Mouse (Mus musculus): ENCODE measurements around the gene Syp.
A peak's percentile ranks its signal among the peaks of the same experiment; 100 is the strongest.

The Syp gene

DNA sequence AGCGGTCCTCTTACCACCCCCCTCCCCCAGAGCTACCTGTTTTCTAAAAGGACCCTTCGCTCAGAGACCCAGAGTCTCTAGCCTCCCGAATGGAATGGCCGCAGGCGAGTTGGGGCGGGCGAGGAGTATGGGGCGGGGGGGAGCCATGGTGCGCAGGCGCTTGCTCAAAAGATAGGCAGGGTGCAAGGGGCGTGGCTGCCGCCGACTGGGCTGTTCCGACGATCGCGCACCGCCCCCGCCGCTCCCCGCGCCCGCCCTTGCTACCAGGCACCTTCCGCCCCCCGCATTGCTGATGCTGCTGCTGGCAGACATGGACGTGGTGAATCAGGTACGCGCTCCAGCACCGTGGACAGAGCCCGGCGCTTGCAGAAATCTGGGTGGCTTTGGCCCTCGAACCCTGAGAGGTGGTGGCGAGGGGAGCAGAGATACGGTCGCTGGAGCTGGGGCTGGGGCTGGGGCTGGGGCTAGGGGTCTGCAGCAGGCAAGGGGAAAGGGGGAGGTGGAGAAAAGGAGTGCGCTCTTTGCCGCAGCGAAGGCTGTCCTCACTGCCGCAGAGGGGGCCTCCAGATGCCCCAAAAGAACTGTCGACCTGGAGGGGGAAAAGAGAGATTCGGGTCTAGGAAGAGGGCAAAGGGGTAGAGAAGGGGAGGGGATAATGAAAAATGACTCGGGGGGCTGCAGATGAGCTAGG lies at the start of gene Syp:
Gene Syp, plus strand, starts transcription at position 71 of the 691 bp plus-strand sequence.
- DNase-seq: peak; percentile 94 to 95

DNA sequence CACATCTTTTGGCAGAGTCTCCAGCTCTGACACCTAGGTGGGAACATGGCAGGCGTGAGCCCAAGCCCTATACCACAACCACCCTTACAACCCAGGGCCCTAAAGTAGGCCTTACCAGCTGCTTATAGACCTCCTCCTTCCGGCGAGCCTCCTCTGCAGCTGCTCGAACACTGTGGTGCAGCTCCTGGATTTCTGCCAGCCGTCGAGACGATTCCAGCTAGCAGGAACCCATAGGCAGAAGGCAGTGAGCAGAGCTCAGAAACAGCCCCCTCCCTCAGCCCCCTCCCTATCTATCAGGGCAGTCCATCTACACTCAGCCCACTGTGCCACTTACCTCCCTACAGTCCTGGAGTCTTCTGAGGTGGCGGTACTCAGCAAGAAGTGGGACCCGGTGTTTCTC lies 42.9 kb upstream of the Syp start:
- no peak for DNase-seq

DNA sequence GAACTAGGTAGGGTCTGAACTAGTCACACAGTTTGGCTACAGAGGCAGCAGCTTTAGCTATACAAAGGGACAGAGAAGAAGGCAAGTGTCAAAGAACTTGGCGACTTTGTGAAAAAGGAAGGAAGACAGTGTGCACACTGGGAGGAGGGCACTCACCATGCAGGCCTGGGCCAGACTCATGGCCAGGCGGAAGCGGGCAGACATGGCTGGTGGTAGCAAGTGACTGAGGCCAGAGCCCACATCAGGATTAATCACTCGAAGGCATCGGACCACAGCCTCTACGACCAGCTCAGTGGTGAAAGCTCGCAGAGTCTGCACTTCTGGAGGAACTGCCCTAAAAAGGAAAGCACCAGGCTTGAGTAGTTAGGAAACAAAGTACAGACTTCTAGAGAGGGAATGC lies 34.3 kb upstream of the Syp start:
- DNase-seq: no peak

- peak; percentile 81 for DNase-seq
Observed at GRCm38 (mm10) chrX:7604879-7605574, 33.2 kb upstream of the Syp start, which contains the start of gene Ccdc22. Gene Ccdc22, minus strand, starts transcription at chrX:7605517.

- no peak for DNase-seq
Observed at GRCm38 (mm10) chrX:7605575-7605941, 32.7 kb upstream of the Syp start.

GRCm38 (mm10) chrX:7606783-7607182 lies 31.5 kb upstream of the Syp start, which contains the start of gene Cacna1f:
Gene Cacna1f, plus strand, starts transcription at chrX:7607083.
- no peak for DNase-seq

DNA sequence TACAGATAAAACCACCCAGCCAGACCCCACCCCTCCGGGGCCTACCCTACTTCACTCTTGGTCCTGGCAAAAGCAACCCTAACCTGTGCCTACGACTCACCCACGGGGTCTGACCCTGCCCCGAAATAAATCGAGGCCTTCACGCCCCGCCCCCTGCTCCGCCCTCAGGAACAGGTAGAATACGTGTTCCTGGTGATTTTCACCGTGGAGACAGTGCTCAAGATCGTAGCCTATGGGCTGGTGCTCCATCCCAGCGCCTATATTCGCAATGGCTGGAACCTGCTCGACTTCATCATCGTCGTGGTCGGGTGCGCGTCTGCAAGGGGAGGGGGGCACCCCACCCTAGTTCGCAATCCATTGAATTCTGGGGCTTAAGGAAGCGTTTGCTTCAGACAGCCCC lies 28.2 kb upstream of the Syp start:
- peak; percentile 20 to 22 for DNase-seq

GRCm38 (mm10) chrX:7610536-7611258 lies 27.6 kb upstream of the Syp start:
- peak; percentile 14 for DNase-seq

GRCm38 (mm10) chrX:7617889-7618551 lies 20.3 kb upstream of the Syp start:
- DNase-seq: no peak

- no peak for DNase-seq
Observed at GRCm38 (mm10) chrX:7632560-7632959, 5.7 kb upstream of the Syp start.

GRCm38 (mm10) chrX:7635101-7635500 lies 3.2 kb upstream of the Syp start:
- no peak for DNase-seq

GRCm38 (mm10) chrX:7639536-7640325 lies 1.5 kb downstream of the Syp start:
- peak in 1 of 2 experiments; percentile 23 for DNase-seq

DNA sequence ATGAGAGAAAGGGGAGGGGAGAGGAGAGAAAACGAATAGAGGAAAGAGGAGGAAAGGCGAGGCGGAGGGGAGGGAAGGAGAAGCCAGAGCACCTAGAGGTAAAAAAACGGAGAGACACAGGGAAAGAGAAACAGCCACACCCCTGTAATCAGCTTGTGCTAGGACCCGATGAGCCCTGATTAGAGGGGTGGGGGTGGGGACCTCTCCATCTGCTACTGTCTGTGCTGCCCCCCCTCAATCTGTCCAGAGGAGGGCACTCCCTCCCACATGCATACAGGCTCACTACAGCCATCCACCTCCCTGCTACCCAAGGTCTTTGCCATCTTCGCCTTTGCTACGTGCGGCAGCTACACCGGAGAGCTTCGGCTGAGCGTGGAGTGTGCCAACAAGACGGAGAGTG lies 2.5 kb downstream of the Syp start:
- DNase-seq: no peak

DNA sequence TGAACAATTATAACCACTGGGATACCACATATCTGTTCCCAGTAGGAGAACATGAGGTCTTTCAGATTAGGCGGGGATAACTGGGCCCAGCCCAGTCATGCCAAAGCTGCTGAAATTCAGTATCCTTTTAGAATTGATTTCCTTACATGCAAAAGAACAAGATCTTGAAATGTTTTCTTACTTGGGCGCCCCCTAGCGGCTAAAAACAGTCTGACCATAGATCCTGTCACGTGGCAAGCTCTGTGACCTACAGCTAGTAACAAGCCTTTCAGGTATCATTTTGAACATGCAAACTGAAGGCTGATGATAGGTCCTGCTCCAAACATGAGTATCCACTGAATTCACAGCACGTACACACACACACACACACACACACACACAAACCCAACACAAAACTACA lies 7.1 kb downstream of the Syp start:
- DNase-seq: peak; percentile 80 to 84

DNA sequence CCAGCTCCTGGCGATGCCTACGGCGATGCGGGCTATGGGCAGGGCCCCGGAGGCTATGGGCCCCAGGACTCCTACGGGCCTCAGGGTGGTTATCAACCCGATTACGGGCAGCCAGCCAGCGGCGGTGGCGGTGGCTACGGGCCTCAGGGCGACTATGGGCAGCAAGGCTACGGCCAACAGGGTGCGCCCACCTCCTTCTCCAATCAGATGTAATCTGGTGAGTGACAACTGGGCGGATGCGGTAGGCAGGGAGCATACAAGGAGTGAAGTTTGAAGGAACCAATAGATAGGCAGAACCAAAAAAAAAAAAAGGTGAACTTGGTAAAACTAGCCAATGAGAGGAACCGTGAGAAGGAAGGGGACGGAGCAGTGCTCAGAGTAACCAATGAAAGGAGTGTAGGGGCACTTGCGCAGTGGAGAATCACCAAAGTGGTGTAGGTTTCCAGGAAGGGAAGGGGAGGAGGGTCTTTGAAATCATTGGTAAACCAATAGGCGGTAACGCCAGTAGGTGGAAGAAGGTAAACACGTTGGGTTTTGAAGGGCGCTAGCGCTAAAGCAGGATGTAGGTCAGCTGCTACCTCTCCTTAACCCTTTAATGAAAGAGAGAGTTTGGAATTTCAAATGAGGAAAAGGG lies 10.5 kb downstream of the Syp start:
- peak; percentile 43 to 58 for DNase-seq

- no peak for DNase-seq
Observed at GRCm38 (mm10) chrX:7657221-7657639, 19.0 kb downstream of the Syp start, which contains the start of gene Prickle3. Gene Prickle3, plus strand, starts transcription at chrX:7657260.

GRCm38 (mm10) chrX:7658031-7658784 lies 19.9 kb downstream of the Syp start:
- DNase-seq: no peak

- DNase-seq: no peak
Observed at GRCm38 (mm10) chrX:7658785-7659589, 20.7 kb downstream of the Syp start.

- no peak for DNase-seq
Observed at GRCm38 (mm10) chrX:7661086-7661485, 22.8 kb downstream of the Syp start.

DNA sequence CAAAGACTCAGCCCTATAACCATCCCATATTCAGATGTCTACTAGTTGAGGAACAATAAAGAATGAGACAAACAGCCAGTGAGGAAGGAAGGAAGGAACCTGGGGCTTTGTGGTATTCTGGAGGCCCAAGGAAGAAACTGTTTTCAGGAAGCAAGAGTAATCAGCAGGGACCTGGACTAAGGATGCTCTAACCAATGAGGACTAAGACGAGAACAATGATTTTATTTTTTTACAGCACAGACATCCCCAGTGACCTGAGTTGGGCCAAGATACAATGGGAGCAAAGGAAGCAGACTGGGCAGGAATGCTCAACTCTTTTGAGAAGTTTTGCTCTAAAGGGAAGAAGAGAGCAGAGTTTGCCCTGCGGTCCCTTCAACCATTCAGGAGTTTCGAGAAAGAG lies 24.7 kb downstream of the Syp start:
- no peak for DNase-seq

All from cerebellum, postnatal 36 days (tissue).